Mouse (Mus musculus): Measurements from ENCODE around the gene Fam126b. TPM values are rescaled to one million over a fixed set of nuclear protein-coding genes. Genes with fewer than 3 reads are reported as not detected.
"Not testable (repeated sequence)": the region's sequence is repeated elsewhere in the genome, so short reads cannot be mapped to it uniquely, and the experiment has no call there.

The Fam126b gene
- total RNA-seq, 2 experiments from 2014 or later: 137 to 145 TPM

DNA sequence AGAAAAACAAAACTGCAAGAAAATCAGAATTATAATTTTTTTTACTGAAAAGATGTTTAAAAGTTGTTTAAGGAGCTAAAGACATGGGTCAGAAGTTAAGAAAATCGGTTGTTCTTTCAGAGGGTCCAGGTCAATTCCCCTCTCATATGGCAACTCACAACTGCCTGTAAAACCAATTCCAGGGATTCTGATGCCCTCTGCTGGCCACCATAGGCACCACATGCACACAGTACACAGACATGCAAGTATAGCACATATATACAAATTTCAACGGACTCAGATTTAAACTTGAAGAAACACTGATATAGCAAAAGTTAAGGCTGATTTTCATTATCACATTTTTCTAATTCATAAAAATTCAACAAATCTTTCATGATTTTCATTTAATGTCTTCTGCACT is 6.9 kb downstream of the Fam126b start:
- intact Hi-C loops (cut with DNase I): no loop called here
- DNase-seq (ENCODE audit: low spot score in 2 of 2): peak in 1 of 2 experiments; percentile 19

- DNase-seq (ENCODE audit: low spot score in 2 of 2): no peak
- intact Hi-C loops (cut with DNase I): no loop called here
Observed at GRCm38 (mm10) chr1:58570437-58570836, 15.7 kb downstream of the Fam126b start.

DNA sequence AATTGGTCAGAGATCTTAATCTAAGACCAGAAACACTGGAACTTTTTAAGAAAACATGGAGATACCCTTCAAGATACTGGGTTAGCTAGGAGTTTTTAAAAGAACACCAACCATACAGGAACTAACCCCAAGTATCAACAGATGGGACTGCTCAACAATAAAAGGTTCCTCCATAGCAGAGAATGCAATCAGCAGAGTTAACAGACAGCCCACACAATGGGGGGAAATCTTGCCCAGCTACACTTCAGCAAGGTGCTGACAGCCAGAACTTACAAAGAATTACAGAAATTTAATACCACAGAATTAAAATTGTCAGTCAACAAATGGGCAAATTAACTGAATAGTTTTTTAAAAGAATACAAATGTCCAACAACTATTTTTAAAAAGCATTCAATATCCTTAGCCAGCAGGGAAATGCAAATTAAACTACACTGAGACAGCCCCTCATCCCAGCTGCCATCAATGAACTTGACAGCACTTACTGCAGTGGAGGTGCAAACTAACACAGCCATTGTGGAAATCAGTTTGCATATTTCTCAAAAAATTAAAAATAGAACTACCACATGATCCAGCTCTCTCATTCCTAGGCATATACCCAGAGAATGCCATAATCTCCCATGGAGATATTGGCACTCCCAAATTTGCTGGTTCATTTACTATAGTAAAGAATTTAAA is 17.5 kb downstream of the Fam126b start:
- DNase-seq (ENCODE audit: low spot score in 2 of 2): no peak
- intact Hi-C loops (cut with DNase I): no loop called here

DNA sequence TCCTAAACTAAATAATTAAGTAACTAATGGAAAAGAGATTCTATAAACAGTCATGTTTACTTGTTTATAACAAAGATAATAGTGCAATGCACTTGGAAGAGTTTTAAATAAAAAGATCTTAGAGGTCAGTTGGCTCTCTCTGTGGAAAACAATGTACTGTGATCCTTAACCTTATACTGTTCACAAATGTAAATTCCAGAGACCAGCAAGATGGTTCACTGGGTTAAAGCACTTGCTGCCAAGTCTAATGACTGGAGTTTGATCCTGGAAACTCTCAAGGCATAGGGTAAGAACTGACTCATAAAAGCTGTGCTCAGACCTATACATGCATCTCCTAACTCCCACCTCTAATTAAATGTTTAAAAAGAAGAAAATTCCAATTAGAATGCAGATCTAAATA is 19.5 kb downstream of the Fam126b start:
- DNase-seq (ENCODE audit: low spot score in 2 of 2): no peak
- intact Hi-C loops (cut with DNase I): no loop called here

- intact Hi-C loops (cut with DNase I): loop anchor here (5.0 kb wide), 2 partner anchors 132 to 182 kb away; partner anchors contain the start of gene Als2cr12
- DNase-seq (ENCODE audit: low spot score in 2 of 2): no peak
Observed at GRCm38 (mm10) chr1:58564981-58565380, 21.1 kb downstream of the Fam126b start.

DNA sequence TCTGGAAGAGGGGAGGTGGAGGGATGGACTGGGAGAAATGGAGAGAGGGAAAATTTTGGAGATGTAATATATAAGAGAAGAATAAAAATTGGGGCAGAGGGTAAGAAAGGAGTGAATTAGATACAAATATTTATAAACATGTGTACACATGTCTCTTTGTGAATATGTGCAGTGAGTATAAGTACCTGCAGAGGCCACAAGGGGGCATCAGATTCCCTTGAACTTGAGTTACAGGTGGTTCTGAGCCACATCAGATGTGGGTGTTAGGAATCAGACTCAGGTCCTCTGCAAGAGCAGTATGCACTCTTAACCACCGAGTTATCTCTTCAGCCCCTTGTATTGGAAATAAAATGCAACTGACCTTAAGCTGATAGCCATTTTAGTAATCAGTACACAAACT is 23.7 kb downstream of the Fam126b start:
- DNase-seq (ENCODE audit: low spot score in 2 of 2): peak; percentile 24 to 27
- intact Hi-C loops (cut with DNase I): loop anchor here (5.0 kb wide), 2 partner anchors 135 to 185 kb away; partner anchors contain the start of gene Als2cr12

- intact Hi-C loops (cut with DNase I): loop anchor here (5.0 kb wide), 2 partner anchors 137 to 187 kb away; partner anchors contain the start of gene Als2cr12
- not testable (repeated sequence) for DNase-seq (ENCODE audit: low spot score in 2 of 2)
Observed at GRCm38 (mm10) chr1:58560370-58560769, 25.8 kb downstream of the Fam126b start.

GRCm38 (mm10) chr1:58541386-58541785 is 44.7 kb downstream of the Fam126b start:
- intact Hi-C loops (cut with DNase I): no loop called here
- no peak for DNase-seq (ENCODE audit: low spot score in 2 of 2)

DNA sequence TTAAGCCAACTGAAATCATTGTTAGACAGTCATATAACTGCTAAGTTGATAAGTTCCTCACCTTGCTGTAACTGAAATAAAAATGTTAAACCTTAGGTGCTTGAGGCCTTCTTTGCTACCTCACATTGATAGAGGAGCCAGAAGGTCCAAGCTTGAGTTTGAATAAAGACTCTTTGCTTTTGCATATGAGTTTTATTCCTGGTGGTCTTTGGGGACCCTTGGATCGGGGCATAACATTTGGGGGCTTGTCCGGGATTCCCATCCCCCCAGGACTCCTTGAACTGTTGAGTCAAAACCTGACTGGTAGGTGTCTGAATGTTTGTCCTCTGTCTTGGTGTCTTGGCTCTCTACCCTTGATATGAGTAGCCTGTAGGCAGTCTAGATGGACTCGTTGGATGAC is 78.9 kb downstream of the Fam126b start:
- DNase-seq (ENCODE audit: low spot score in 2 of 2): no peak
- intact Hi-C loops (cut with DNase I): no loop called here

- intact Hi-C loops (cut with DNase I): no loop called here
- DNase-seq (ENCODE audit: low spot score in 2 of 2): peak; percentile 92 to 97
Observed at GRCm38 (mm10) chr1:58504577-58505254, 81.4 kb downstream of the Fam126b start, which contains the start of gene Orc2. Gene Orc2 (minus strand): TSS chr1:58505109.

- intact Hi-C loops (cut with DNase I): no loop called here
- no peak for DNase-seq (ENCODE audit: low spot score in 2 of 2)
Observed at GRCm38 (mm10) chr1:58503793-58504370, 82.2 kb downstream of the Fam126b start.

- DNase-seq (ENCODE audit: low spot score in 2 of 2): no peak
- intact Hi-C loops (cut with DNase I): no loop called here
Observed at GRCm38 (mm10) chr1:58503134-58503533, 83.0 kb downstream of the Fam126b start.

- no peak for DNase-seq (ENCODE audit: low spot score in 2 of 2)
- intact Hi-C loops (cut with DNase I): no loop called here
Observed at GRCm38 (mm10) chr1:58498758-58499157, 87.4 kb downstream of the Fam126b start.

DNA sequence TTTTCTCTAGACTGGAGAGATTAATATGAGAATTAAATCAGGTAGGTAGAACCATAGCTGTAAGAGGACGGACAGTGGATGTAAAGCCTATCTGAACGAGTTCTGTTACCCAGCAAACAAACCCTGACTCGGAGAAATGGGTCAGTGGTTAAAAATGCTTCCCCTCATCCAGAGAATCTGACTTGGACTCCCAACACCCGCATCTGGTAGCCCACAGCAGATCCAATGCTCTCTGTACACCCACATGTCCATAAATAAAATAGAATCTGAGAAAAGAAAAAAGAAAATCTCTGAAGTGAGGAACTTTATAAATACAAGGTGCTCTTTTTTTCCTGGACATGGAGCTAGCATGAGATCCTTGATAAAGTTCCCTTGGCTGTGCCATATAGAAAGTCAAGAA is 88.4 kb downstream of the Fam126b start:
- intact Hi-C loops (cut with DNase I): no loop called here
- peak in 1 of 2 experiments; percentile 52 for DNase-seq (ENCODE audit: low spot score in 2 of 2)

DNA sequence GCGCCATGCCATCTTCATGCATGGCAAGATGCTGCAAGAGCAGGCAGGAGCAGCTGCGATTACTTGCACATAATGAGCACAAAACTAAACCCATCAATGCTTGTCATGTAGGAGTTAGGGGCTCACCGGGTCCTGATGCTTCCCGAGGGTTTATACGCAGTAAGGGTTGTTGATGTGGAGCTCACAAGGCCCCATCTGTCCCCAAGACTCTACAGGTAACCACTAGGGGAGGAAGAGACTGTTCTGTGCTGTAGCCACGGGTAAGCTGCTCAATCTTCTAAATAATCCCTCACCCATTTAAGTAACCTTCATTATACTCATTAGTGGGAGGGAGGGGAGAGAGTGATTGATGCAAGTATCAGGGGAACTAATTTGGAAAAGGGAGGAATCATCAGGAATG is 90.5 kb downstream of the Fam126b start:
- DNase-seq (ENCODE audit: low spot score in 2 of 2): no peak
- intact Hi-C loops (cut with DNase I): no loop called here

- peak in 1 of 2 experiments; percentile 57 for DNase-seq (ENCODE audit: low spot score in 2 of 2)
- intact Hi-C loops (cut with DNase I): no loop called here
Observed at GRCm38 (mm10) chr1:58482647-58483046, 103.5 kb downstream of the Fam126b start.

- intact Hi-C loops (cut with DNase I): no loop called here
- DNase-seq (ENCODE audit: low spot score in 2 of 2): no peak
Observed at GRCm38 (mm10) chr1:58475662-58476061, 110.5 kb downstream of the Fam126b start.
